Mouse (Mus musculus) embryonic fibroblast, embryonic 13.5 days (primary cell): ENCODE results near the gene B3galt1.

Experiments
- CTCF ChIP-seq: IDR thresholded peaks from 2 replicates; pipeline ENCODE4 v1.5.1; 2011; ENCODE audit warnings: mild to moderate bottlenecking, control low read depth, low read length, moderate library complexity, borderline replicate concordance; ENCODE audit not compliant: insufficient read depth
- POLR2A ChIP-seq: IDR thresholded peaks from 2 replicates; pipeline ENCODE4 v1.6.1; 2011; ENCODE audit warnings: low read depth, mild to moderate bottlenecking, control low read depth, low read length, moderate library complexity

GRCm38 (mm10) chr2:67829055-67829915, 263.6 kb downstream of the B3galt1 start:
- TF ChIP-seq CTCF (no peak), POLR2A (no peak)
